Comparison of ENCODE assay signal across 8 mouse cellular contexts in the genomic region with DNA sequence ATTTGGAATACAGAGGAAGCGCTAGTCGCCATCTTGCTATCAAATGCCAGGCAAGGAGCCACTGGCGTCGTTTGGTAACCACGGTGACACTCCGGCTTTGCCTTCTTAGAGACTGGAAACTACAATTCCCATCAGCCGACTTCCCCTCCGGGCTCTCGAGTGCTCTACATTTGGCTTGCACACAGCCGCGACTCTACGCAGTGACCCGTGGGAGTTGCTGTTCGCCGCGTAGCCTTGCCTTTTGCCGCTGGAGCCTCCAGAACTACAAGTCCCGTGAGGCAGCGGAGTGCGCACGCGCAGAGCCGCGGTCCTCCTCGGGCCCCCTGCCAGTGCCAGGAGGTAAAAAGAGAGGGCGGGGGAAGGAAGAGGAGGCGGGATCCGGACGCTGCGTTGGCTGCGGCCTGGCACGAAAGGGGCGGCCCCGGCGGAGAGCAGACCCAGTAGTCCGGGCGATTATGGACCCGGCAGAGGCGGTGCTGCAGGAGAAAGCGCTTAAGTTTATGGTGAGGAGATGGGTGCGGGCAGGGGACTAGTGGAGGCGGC. TPM values are rescaled to one million over a fixed set of nuclear protein-coding genes. Genes with fewer than 3 reads are reported as not detected.
DNase-seq lines count a peak whose midpoint lies in the region; ATAC-seq lines count a peak whose summit lies in the region.

A gene (plus strand): TSS at position 351 of the 543 bp plus-strand sequence.

- H3K9me3 ChIP-seq in hindbrain, embryonic 11.5 days (ENCODE audit: control insufficient read depth, low read length): no peaks in the 10 kb centered on the region

- H3K4me1 ChIP-seq in hindbrain, embryonic 11.5 days (replicated peaks; ENCODE audit: control insufficient read depth, insufficient read depth, low read length): no peaks in the 10 kb centered on the region

- peak; percentile 98 for ATAC-seq in hindbrain, embryonic 11.5 days (ENCODE audit: low FRiP score)

- H3K36me3 ChIP-seq in hindbrain, embryonic 11.5 days (ENCODE audit: control insufficient read depth, insufficient read depth, low read length): no peaks in the 10 kb centered on the region

- no peaks in the 10 kb centered on the region for H3K27me3 ChIP-seq in hindbrain, embryonic 11.5 days (ENCODE audit: control insufficient read depth, insufficient read depth, low read length)

- under 1% methylated on average over 42 of the region's 42 CpGs for WGBS in hindbrain, embryonic 11.5 days

- H3K9ac ChIP-seq in hindbrain, embryonic 11.5 days (ENCODE audit: low read depth, low read length): peak within 1 kb of the TSS; percentile 71

- peak within 1 kb of the TSS; percentile 64 for H3K4me3 ChIP-seq in hindbrain, embryonic 11.5 days (ENCODE audit: low read depth, low read length)

- peak; percentile 100 for DNase-seq in Muller cell, postnatal 12 days (ENCODE audit: inconsistent ontology term)
- peak; percentile 100 for DNase-seq in cerebellum, adult 9-11 months
- DNase-seq in frontal cortex, adult 2 months (ENCODE audit: extremely low spot score in 1 of 2, low spot score in 1 of 2): peak; percentile 100
- peak; percentile 100 for DNase-seq in hindbrain, embryonic 11.5 days (ENCODE audit: low spot score)
- peak; percentile 100 for DNase-seq in layer of hippocampus, postnatal 10 days (ENCODE audit: low spot score in 2 of 2)
- peak; percentile 100 for DNase-seq in lung, postnatal 10 days
- peak; percentile 100 for DNase-seq in ovary, postnatal 36 days (ENCODE audit: low spot score)
- peak; percentile 100 for DNase-seq in thymus, postnatal 25 days

- H3K4me2 ChIP-seq in hindbrain, embryonic 11.5 days (replicated peaks; ENCODE audit: low read depth, low read length): peak within 1 kb of the TSS; percentile 37

- peak within 1 kb of the TSS; percentile 86 for H3K27ac ChIP-seq in hindbrain, embryonic 11.5 days (ENCODE audit: low read depth, low read length)

RNA-seq across cellular contexts. Expression of the gene that starts here (rescaled TPM):
- polyA plus RNA-seq in frontal cortex, adult 2 months (2012; rRNA removed): 68.3 and 71.7 TPM in 2 replicates
- polyA plus RNA-seq in hindbrain, embryonic 11.5 days (2014; fragmentation: Nextera tagmentation; extraction: Ambion mirVana): 62.9 and 63.3 TPM in 2 replicates
- total RNA-seq in layer of hippocampus, postnatal 10 days (2021): 10 to 100 TPM; 79.1 to 87.1 TPM

Comparison
In these comparisons a context has a peak if more than half of its experiments do, and no peak if none do; other contexts are left out.
1. Peak in every context shown above with its lines: DNase-seq, ATAC-seq, H3K4me3 ChIP-seq and H3K27ac ChIP-seq.